Mouse (Mus musculus) megakaryocyte, embryonic 14.5 days (primary cell): Measurements from ENCODE around the gene Ttc9.

Source experiments
- FLI1 ChIP-seq: IDR thresholded peaks from 2 replicates; pipeline ENCODE4 v1.6.1; 2012; ENCODE audit warnings: low read length, inconsistent platforms, mixed read lengths
- GATA1 ChIP-seq: IDR thresholded peaks from 3 replicates; pipeline ENCODE4 v1.6.1; 2012; ENCODE audit warnings: mixed read lengths, low read length, inconsistent platforms, borderline replicate concordance

GRCm38 (mm10) chr12:81619302-81619701 is 11.7 kb upstream of the Ttc9 start:
- TF ChIP-seq FLI1 (no peak), GATA1 (no peak)
